Mouse (Mus musculus) mouse embryonic stem cell (cell line): ENCODE measurements at regions not wholly inside any gene's neighbourhood (a gene's known extent, or its start where the extent isn't known, plus 50 kb on each side); places are given as distances from the start of the nearest gene placed in this dataset.

Experiments
- in situ Hi-C, 2 experiments: fragments of 300-500 bp; cut with MboI; formaldehyde crosslinking; loops; 1 replicate in 1 of 2; 3 replicates in 1 of 2; pipeline ENCODE4 v1.14.3; 2019 to 2020; ENCODE audit warnings: low sequenced_read_pairs in 2 of 2, low pct_unique_long_range_greater_than_20kb in 1 of 2, mixed read lengths in 1 of 2; ENCODE audit not compliant: unreplicated experiment in 1 of 2

DNA sequence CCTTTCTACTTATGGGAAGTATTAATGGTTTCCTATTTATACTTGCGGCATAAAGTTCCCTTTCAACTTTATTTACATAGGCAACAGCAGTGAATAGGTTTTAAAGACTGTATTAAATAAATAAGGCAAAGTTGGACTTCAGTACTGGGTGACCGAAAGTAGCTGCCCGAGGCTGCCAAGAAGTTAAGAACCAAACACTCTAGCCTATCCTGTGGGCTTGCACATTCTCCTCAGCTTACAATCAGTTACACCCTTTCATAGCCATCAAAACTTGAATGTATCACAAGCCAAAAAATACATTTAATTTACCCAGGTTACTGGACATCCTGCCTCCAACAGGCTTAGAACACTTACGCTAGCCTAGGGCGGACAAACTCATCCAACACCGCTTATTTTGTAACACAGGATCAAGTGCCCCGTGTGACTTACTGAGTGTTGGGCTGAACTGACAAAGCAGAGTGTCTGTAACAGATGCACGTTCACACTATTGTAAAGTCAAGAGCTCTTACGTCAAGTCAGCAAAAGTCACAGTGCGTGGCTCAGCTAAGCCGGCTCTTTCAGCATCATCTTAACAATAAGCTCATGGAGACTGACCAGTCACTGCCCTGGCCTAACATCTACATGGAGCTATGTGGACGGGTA, 97.3 kb upstream of the Gdf10 start:
- in situ Hi-C loops, result no loop called here

DNA sequence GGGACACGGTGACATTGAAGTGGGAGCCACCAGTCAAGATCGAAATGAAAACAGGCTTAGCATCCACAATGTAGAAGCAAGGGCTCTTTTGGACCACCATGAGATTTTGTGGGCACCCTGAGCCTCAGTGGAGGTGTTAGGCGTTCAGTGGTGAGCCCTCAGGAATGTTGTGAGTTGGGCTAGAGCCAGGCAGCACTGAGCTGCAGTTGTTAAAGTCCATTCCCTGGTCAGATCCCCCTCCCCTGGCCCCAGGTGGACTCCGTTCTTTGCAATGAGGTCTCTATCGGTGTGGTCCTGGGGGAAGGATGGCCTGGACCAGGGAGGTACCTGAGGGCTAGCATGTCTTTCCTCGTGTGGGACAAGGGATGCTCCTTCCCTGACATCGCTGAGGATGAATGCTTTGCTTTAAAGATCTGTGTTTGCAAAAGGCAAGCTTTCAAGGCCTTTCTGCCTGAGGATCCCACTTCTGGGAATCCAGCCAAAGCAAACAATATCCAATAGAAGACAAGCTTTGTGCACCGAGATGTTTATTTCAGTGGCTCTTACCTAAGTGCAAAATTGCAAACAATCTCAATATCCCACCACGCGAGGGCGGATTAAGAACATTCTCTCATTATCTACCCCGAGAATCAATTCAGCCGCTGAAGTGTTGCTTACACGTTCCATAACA, 90.6 kb upstream of the Gdf10 start:
- in situ Hi-C loops, result no loop called here

DNA sequence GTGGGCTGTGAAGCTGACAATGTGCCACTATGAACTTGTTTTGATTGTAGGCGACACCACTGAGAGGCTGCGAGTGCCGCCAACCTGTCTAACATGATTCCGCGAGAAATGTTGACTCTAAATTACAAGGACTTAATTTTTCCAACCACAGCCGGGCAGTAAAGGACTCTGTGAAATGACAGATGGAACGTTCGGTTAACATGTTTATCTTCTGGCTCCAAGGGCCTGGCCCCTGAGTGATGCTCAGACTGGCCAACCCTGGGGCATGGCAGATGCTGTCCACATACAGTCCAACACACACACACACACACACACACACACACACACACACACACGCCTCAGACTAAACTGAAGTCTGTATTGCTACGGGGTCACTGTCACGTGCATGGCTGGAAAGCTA, 87.0 kb upstream of the Gdf10 start:
- in situ Hi-C loops, result no loop called here

DNA sequence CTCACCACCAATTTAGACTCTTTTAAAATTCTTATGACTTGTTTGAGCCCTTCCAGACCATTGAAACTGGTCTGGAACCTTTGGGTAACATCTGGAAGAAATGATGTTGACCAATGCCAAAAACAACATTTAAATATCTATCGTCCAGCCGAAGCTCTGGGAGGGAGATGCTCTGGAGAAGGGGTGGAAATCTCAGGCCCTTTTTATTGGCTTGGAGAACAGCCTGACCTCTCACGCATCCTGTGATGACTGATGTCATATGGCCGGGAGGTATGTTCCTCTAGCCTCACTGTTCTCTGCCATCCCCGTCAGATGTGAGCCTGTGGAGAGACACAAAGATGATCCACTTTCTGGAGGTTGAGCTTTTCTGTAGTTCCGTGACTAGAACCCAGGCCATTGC, 81.6 kb upstream of the Gdf10 start:
- in situ Hi-C loops, result no loop called here

DNA sequence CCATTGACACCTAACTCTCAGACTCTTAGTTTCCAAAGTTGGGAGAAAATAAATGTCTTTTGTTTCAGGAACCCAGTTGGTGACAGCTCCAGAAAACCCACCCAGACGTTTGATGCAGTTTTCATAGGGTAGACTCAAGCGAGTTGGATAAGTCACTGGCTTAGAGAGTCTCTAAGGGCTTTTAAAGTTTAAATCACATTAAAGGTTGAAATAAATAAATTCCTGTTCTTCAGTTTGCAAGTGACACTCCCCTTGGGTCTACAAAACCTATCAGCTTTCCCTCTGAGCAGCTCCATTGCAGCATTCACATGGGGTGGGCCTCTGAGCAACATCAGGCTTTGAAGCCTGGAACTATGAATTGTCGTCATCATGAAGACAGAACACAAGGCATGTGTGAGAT, 69.9 kb upstream of the Gdf10 start:
- in situ Hi-C loops, result no loop called here

DNA sequence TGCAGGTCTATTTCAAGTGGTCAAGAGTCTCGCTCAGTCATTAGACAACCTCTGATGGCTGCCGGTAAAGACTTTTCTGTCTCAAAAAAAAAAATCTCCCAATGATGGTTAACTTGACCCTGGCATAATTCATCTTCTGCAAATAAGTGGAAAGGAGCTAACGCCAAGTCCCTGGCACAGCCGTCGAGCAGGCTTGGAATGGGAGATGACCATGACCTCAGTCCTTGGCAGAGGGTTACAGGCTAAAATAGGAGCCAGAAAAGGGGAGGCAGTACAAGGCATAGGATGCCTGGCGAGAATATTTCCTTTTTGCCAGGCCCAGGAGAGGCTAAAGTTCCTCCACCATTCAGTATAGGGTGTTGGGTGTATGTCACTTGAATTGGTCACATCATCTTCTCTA, 69.2 kb upstream of the Gdf10 start:
- in situ Hi-C loops, result no loop called here

DNA sequence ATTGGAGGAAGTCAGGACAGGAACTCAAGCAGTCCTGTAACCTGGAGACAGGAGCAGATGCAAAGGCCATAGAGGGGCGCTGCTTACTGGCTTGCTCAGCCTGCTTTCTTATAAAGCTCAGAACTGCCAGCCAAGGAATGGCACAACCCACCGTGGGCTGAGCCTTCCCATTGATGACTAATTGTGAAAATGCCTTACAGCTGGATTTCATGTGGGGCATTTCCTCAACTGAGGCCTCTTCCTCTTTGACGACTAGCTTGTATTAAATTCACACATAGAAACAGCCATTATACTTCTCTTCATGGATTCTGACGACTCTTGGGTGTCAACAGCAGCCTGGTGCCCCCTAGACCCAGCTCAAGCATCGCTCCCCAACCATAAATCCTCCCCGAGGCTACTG, 66.4 kb upstream of the Gdf10 start:
- in situ Hi-C loops, result no loop called here

DNA sequence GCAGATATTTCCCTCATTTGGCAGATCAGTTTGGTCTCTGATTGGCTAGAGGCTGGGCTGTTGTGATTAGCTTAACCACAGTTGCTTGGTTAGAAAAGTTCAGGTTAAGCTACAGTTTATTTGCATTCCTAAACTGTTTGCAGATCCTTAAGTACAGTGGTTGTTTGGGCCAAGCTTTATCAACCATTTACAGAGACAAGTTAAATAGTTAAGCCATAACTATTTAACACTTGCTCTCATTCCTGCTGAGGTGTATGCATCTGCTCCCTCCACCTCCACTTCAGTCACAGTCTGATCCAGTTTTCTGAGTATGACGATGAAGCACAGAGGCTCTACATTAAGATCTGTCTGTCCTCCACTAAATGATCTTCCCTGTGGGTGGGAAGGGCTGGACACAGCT, 58.6 kb upstream of the Gdf10 start:
- in situ Hi-C loops, result no loop called here

DNA sequence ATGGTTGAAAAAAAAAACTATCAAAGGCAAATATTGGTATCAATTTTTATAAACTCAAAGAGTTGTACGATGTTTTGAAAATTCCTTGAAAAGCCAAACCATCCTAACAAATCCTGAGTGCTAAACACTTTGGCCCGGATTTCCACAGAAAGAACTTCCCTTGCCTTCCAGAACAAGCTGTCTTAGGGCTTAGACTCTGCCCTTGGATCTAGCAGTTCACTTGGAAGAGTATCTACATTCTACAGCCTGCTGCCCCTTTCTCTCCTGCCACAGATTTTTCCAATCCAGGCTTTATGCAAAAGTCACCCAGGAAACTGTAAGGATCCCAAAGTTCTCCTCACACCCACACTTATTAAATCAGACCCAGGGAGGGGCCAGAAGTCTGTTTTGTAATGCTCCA, 57.6 kb upstream of the Gdf10 start:
- in situ Hi-C loops, result no loop called here

DNA sequence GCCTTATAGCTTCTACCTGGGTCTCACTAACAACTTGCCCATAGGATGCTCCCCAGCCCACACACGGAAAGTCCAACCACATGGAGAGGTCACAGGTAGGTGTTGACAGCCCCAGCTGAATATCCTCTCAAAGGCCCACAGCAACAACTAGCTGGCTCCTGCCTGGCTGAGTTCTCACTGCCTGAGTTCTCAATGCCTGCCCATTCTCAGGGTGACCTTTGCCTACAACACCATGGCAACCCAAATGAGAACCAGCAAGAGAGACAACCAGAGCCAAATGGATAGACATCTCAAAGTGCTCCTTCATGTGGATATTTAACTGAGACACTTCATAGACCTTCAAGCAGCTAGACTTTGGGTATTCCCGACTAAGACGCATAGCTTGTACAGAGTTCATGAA, 55.7 kb upstream of the Gdf10 start:
- in situ Hi-C loops, result no loop called here
